Mouse (Mus musculus): Measurements from ENCODE around the gene Nav2.
A peak's percentile ranks its signal among the peaks of the same experiment; 100 is the strongest.

Nav2 gene

GRCm38 (mm10) chr7:49397441-49398003 is 489.0 kb downstream of the Nav2 start:
- DNase-seq (ENCODE audit: low spot score in 2 of 2), result peak; percentile 45 to 59

- peak in 1 of 2 experiments; percentile 13 for DNase-seq (ENCODE audit: low spot score in 2 of 2)
Observed at GRCm38 (mm10) chr7:49398020-49398516, 489.6 kb downstream of the Nav2 start.

GRCm38 (mm10) chr7:49399314-49399713 is 490.8 kb downstream of the Nav2 start:
- peak in 1 of 2 experiments; percentile 43 for DNase-seq (ENCODE audit: low spot score in 2 of 2)

GRCm38 (mm10) chr7:49400463-49400862 is 491.9 kb downstream of the Nav2 start:
- peak in 1 of 2 experiments; percentile 18 for DNase-seq (ENCODE audit: low spot score in 2 of 2)

- peak in 1 of 2 experiments; percentile 18 for DNase-seq (ENCODE audit: low spot score in 2 of 2)
Observed at GRCm38 (mm10) chr7:49402526-49402925, 494.0 kb downstream of the Nav2 start.

- no peak for DNase-seq (ENCODE audit: low spot score in 2 of 2)
Observed at GRCm38 (mm10) chr7:49407688-49408087, 499.2 kb downstream of the Nav2 start.

GRCm38 (mm10) chr7:49408625-49409024 is 500.1 kb downstream of the Nav2 start:
- DNase-seq (ENCODE audit: low spot score in 2 of 2), result no peak

GRCm38 (mm10) chr7:49409265-49409664 is 500.7 kb downstream of the Nav2 start:
- DNase-seq (ENCODE audit: low spot score in 2 of 2), result no peak

- no peak for DNase-seq (ENCODE audit: low spot score in 2 of 2)
Observed at GRCm38 (mm10) chr7:49410188-49410587, 501.7 kb downstream of the Nav2 start.

GRCm38 (mm10) chr7:49410892-49411291 is 502.4 kb downstream of the Nav2 start:
- no peak for DNase-seq (ENCODE audit: low spot score in 2 of 2)

- DNase-seq (ENCODE audit: low spot score in 2 of 2), result no peak
Observed at GRCm38 (mm10) chr7:49411803-49412202, 503.3 kb downstream of the Nav2 start.

- DNase-seq (ENCODE audit: low spot score in 2 of 2), result no peak
Observed at GRCm38 (mm10) chr7:49415131-49415530, 506.6 kb downstream of the Nav2 start.

- no peak for DNase-seq (ENCODE audit: low spot score in 2 of 2)
Observed at GRCm38 (mm10) chr7:49415716-49416115, 507.2 kb downstream of the Nav2 start.

- DNase-seq (ENCODE audit: low spot score in 2 of 2), result no peak
Observed at GRCm38 (mm10) chr7:49418841-49419240, 510.3 kb downstream of the Nav2 start.

GRCm38 (mm10) chr7:49420139-49420802 is 511.8 kb downstream of the Nav2 start:
- no peak for DNase-seq (ENCODE audit: low spot score in 2 of 2)

- DNase-seq (ENCODE audit: low spot score in 2 of 2), result no peak
Observed at GRCm38 (mm10) chr7:49421261-49421660, 512.7 kb downstream of the Nav2 start.

GRCm38 (mm10) chr7:49423943-49424342 is 515.4 kb downstream of the Nav2 start:
- no peak for DNase-seq (ENCODE audit: low spot score in 2 of 2)

- peak in 1 of 2 experiments; percentile 15 for DNase-seq (ENCODE audit: low spot score in 2 of 2)
Observed at GRCm38 (mm10) chr7:49426060-49426459, 517.5 kb downstream of the Nav2 start.

- DNase-seq (ENCODE audit: low spot score in 2 of 2), result no peak
Observed at GRCm38 (mm10) chr7:49427843-49428242, 519.3 kb downstream of the Nav2 start.

GRCm38 (mm10) chr7:49428947-49429346 is 520.4 kb downstream of the Nav2 start:
- DNase-seq (ENCODE audit: low spot score in 2 of 2), result no peak

GRCm38 (mm10) chr7:49430808-49431207 is 522.3 kb downstream of the Nav2 start:
- DNase-seq (ENCODE audit: low spot score in 2 of 2), result peak; percentile 62 to 64

- no peak for DNase-seq (ENCODE audit: low spot score in 2 of 2)
Observed at GRCm38 (mm10) chr7:49433945-49434344, 525.4 kb downstream of the Nav2 start.

- DNase-seq (ENCODE audit: low spot score in 2 of 2), result no peak
Observed at GRCm38 (mm10) chr7:49436492-49436891, 528.0 kb downstream of the Nav2 start.
